Mouse (Mus musculus): ENCODE data around the gene Olfr54. TPM values are rescaled to one million over a fixed set of nuclear protein-coding genes. Genes with fewer than 3 reads are reported as not detected.
"Not testable (repeated sequence)": the region's sequence is repeated elsewhere in the genome, so short reads cannot be mapped to it uniquely, and the experiment has no call there.

Gene Olfr54
- polyA plus RNA-seq (2012; rRNA removed): not detected in 2 replicates

- no peak for DNase-seq (ENCODE audit: low read depth, low spot score)
- WGBS: 55% methylated on average over 1 of the region's 1 CpGs
Observed at GRCm38 (mm10) chr11:51013936-51014335, at the start of gene Olfr54. Gene Olfr54 (plus strand): TSS chr11:51014236.

- WGBS: 85% methylated on average over 2 of the region's 2 CpGs
- DNase-seq (ENCODE audit: low read depth, low spot score): no peak
Observed at GRCm38 (mm10) chr11:50964886-50965285, 49.1 kb upstream of the Olfr54 start.

- 80% methylated on average over 11 of the region's 11 CpGs for WGBS
- no peak for DNase-seq (ENCODE audit: low read depth, low spot score)
Observed at GRCm38 (mm10) chr11:50966230-50966629, 47.8 kb upstream of the Olfr54 start, which contains the start of gene Olfr1378. Gene Olfr1378 (plus strand): TSS chr11:50966530.

- 71% methylated on average over 4 of the region's 4 CpGs for WGBS
- DNase-seq (ENCODE audit: low read depth, low spot score): no peak
Observed at GRCm38 (mm10) chr11:50977216-50977615, 36.8 kb upstream of the Olfr54 start.

GRCm38 (mm10) chr11:50981667-50982066 is 32.4 kb upstream of the Olfr54 start, which contains the start of gene Olfr1377:
Gene Olfr1377 (plus strand): TSS chr11:50981967.
- DNase-seq (ENCODE audit: low read depth, low spot score): no peak
- WGBS: 62% methylated on average over 5 of the region's 5 CpGs

DNA sequence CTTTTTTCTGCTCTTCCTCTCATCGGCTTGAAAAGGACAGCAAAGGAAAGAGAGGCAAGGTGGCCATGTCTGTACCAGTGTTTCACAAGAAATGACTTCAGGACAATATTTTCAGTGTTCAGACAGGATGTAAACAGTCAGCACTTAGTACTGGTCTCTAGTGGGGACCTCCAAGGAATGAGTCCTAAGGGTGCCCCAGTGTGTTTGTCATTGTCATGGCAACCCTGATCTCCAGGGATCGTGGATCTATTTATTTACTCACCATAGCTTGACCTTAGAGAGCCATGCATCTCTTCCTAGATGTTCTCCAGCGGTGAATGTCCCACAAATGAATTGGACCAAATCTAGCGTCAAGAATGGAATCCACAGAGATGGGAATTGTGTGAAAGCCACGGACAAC is 10.7 kb upstream of the Olfr54 start, which contains the start of gene Olfr51:
Olfr51 (plus strand) TSS at position 301 of the 400 bp plus-strand sequence.
- 63% methylated on average over 5 of the region's 5 CpGs for WGBS
- DNase-seq (ENCODE audit: low read depth, low spot score): no peak

GRCm38 (mm10) chr11:51011821-51012220 is 2.2 kb upstream of the Olfr54 start:
- DNase-seq (ENCODE audit: low read depth, low spot score): no peak

DNA sequence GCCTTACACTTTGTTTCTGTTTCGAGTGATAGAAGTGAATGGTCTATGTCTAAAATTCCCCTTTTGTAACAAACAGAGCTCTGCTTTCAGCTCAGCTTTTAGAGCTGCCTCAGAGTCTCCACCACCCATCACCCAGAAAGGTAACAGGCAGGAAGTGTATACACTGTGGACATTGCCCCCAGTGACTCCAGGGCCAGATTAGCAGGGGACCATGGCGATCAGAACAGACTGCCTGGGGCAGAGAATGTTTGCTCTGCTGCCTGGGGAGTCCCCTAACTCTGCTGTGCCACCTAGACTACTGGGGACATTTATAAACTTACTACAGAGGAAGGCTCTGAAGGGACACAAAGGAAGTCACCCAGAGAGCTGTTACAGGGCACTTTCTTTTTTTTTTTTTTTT is 2.3 kb downstream of the Olfr54 start:
- WGBS: 37% methylated on average over 2 of the region's 2 CpGs
- DNase-seq (ENCODE audit: low read depth, low spot score): no peak

More at GRCm38 (mm10) chr11:51011821-51012220, 2.2 kb upstream of the Olfr54 start:
- 41% methylated on average over 5 of the region's 5 CpGs for WGBS

DNA sequence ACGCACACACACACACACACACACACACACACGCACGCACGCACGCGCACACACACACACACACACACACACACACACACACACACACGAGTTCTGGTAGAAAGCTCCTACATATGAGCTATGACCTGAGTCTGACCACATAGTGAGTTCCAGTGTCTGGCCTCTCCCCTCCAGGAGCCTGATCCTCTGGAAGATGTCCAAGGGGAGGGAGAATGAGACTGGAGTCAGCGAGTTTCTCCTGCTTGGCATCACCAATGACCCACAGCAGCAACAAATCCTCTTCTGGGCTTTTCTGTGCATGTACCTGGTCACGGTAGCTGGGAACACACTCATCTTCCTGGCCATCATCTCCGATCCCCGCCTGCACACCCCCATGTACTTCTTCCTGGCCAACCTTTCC is 12.8 kb downstream of the Olfr54 start:
- not testable (repeated sequence) for DNase-seq (ENCODE audit: low read depth, low spot score)
- 81% methylated on average over 11 of the region's 11 CpGs for WGBS

DNA sequence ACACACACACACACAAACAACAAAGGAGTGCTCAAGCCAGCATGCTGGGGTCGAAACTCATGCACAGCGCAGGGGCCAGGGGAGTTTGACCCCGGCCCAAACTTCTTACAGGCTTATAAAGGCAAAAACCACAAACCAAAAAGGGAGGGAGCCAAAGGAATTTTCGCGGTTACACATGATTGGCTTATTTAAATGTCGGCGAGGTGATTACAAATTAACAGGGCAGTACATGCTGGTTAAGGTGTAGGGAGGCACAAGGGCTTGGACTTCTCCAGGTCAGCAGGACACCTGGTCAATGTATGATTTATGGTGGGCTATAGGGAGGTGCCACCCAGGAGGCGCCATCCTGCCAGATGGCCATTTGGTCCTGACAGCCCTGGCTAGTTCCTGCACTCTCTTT is 15.3 kb downstream of the Olfr54 start:
- 37% methylated on average over 8 of the region's 8 CpGs for WGBS
- not testable (repeated sequence) for DNase-seq (ENCODE audit: low read depth, low spot score)

DNA sequence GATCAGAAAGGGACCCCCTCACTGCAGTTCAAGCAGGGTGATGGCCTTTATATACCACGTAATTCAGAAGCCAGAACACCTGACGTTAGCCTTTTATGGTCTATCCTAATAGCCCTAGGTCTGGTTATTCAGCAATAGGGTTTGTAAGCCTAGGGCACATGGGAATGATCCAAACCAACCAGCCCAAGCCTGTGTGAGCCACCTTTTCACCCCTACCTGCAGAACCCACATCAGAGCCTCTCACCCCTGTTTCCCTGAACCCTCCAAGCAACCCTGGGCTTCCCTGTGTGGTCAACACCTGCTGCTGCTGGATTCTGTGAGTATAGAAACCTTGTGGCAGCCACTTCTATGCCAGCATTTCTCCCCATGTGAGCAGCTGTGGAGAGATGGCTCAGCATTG is 16.2 kb downstream of the Olfr54 start:
- no peak for DNase-seq (ENCODE audit: low read depth, low spot score)
- 35% methylated on average over 2 of the region's 2 CpGs for WGBS

GRCm38 (mm10) chr11:51032851-51033250 is 18.8 kb downstream of the Olfr54 start:
- WGBS: 38% methylated on average over 1 of the region's 1 CpGs
- peak; percentile 1 for DNase-seq (ENCODE audit: low read depth, low spot score)

DNA sequence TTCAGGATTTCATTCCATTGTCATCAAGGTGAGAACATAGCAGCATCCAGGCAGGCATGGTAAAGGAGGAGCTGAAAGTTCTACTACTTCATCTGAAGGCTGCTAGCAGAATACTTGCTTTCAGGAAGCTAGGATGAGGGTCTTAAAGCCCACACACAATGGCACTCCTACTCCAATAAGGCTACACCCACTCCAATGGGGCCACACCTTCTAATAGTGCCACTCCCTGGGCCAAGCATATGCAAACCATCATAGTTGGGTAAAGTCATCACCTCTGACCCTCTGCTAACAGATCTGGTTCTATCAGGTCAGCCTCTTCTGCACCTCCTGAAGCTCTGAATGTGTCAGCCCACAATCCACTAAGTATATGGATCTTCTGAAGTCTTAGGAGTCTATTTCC is 20.1 kb downstream of the Olfr54 start:
- DNase-seq (ENCODE audit: low read depth, low spot score): not testable (repeated sequence)

- DNase-seq (ENCODE audit: low read depth, low spot score): no peak
- 84% methylated on average over 2 of the region's 2 CpGs for WGBS
Observed at GRCm38 (mm10) chr11:51035951-51036350, 21.9 kb downstream of the Olfr54 start.

DNA sequence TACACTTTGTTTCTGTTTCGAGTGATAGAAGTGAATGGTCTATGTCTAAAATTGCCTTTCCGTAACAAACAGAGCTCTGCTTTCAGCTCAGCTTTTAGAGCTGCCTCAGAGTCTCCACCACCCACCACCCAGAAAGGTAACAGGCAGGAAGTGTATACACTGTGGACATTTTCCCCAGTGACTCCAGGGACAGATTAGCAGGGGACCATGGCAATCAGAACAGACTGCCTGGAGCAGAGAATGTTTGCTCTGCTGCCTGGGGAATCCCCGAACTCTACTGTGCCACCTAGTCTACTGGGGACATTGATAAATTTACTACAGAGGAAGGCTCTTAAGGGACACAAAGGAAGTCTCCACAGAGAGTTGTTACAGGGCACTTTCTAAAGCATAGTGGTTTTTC is 30.7 kb downstream of the Olfr54 start:
- not testable (repeated sequence) for DNase-seq (ENCODE audit: low read depth, low spot score)

GRCm38 (mm10) chr11:51047809-51048208 is 33.8 kb downstream of the Olfr54 start, which contains the start of gene Olfr1375:
Gene Olfr1375 (plus strand): TSS chr11:51048109.
- DNase-seq (ENCODE audit: low read depth, low spot score): not testable (repeated sequence)
- 69% methylated on average over 3 of the region's 3 CpGs for WGBS

More for the DNA sequence above, 30.7 kb downstream of the Olfr54 start:
- 55% methylated on average over 3 of the region's 3 CpGs for WGBS

DNA sequence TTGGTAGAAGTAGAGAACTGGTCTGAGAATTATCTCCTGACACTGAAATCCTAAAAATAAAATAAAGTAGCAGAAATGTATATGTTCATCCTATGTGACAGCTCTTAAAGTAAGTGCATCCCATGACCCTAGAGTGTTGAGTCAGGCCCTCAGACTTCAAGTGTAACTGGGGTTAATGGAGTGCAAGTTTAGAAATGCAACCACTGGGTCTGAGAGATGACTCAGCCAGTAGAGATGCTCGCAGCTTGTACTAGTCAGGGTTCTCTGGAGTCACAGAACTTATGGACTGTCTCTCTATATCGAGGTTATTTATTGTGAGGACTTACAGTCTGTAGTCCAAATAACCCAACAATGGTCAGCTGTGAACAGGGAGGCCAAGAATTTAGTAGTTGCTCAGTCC is 37.6 kb downstream of the Olfr54 start:
- 44% methylated on average over 2 of the region's 2 CpGs for WGBS
- no peak for DNase-seq (ENCODE audit: low read depth, low spot score)

- no peak for DNase-seq (ENCODE audit: low read depth, low spot score)
- 23% methylated on average over 3 of the region's 3 CpGs for WGBS
Observed at GRCm38 (mm10) chr11:51053230-51053629, 39.2 kb downstream of the Olfr54 start.

GRCm38 (mm10) chr11:51059151-51059571 is 45.1 kb downstream of the Olfr54 start, which contains the start of gene Zfp354a:
Gene Zfp354a (plus strand): TSS chr11:51059257.
- under 1% methylated on average over 32 of the region's 32 CpGs for WGBS
- peak; percentile 16 for DNase-seq (ENCODE audit: low read depth, low spot score)

- WGBS: 17% methylated on average over 14 of the region's 14 CpGs
- no peak for DNase-seq (ENCODE audit: low read depth, low spot score)
Observed at GRCm38 (mm10) chr11:51059640-51060039, 45.6 kb downstream of the Olfr54 start.

DNA sequence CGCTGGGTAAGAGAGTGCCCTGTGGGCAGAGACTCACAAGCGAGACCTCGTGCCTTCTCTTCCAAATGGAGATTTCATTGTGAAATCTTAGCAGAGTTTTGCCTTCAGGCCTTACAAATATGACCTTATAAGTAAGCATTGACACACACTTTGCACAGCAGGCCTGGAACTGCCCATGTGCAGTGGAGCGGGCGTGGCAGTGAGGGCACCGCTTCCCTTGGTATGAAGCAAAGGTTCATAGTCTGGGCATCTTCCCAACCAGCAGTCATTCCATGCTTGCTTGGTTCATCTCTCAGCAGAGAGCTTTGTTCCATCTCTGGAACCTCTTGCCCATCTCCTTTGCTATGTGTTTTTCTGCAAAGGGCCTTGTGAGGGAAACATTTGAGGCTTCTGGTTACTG is 46.9 kb downstream of the Olfr54 start:
- DNase-seq (ENCODE audit: low read depth, low spot score): no peak

GRCm38 (mm10) chr11:51063276-51063675 is 49.2 kb downstream of the Olfr54 start:
- WGBS: 83% methylated on average over 7 of the region's 7 CpGs
- no peak for DNase-seq (ENCODE audit: low read depth, low spot score)

More for the DNA sequence above, 46.9 kb downstream of the Olfr54 start:
- WGBS: 87% methylated on average over 6 of the region's 6 CpGs
